Mouse (Mus musculus) neural tube, embryonic 14.5 days (tissue): ENCODE results near the gene Ednrb. TPM values are rescaled to one million over a fixed set of nuclear protein-coding genes. Genes with fewer than 3 reads are reported as not detected.

ENCODE experiments used
- ATAC-seq: fragments of 200-750 bp; cut with Nextera tagmentation; 2 replicates; pipeline ENCODE4 v1.8.0; 2017; ENCODE audit warnings: low read depth, mild to moderate bottlenecking, moderate TSS enrichment, moderate library complexity
- H3K27ac ChIP-seq: fragments of 300-500 bp; sonication (generic); 2 replicates; pipeline ENCODE4 v1.5.1; 2014; ENCODE audit warnings: low read depth, mild to moderate bottlenecking, control low read depth, low read length, moderate library complexity, mixed read lengths
- H3K27me3 ChIP-seq: fragments of 300-500 bp; sonication (generic); 2 replicates; pipeline ENCODE4 v1.6.1; 2014; ENCODE audit warnings: low read length; ENCODE audit not compliant: control insufficient read depth, insufficient read depth
- H3K36me3 ChIP-seq: fragments of 300-500 bp; sonication (generic); 2 replicates; pipeline ENCODE4 v1.6.1; 2014; ENCODE audit warnings: low read length, mixed read lengths; ENCODE audit not compliant: control insufficient read depth, insufficient read depth
- H3K4me1 ChIP-seq: fragments of 300-500 bp; sonication (generic); 2 replicates; pipeline ENCODE4 v1.6.1; 2014; ENCODE audit warnings: low read length; ENCODE audit not compliant: control insufficient read depth, insufficient read depth
- H3K4me2 ChIP-seq: fragments of 300-500 bp; sonication (generic); 2 replicates; pipeline ENCODE4 v1.6.1; 2014; ENCODE audit warnings: mild to moderate bottlenecking, low read depth, low read length, control low read depth
- H3K4me3 ChIP-seq: fragments of 300-500 bp; sonication (generic); 2 replicates; pipeline ENCODE4 v1.5.1; 2014; ENCODE audit warnings: low read depth, low read length, control low read depth, mixed read lengths
- H3K9ac ChIP-seq: fragments of 300-500 bp; sonication (generic); replicated peaks from 2 replicates; pipeline ENCODE4 v1.6.1; 2014; ENCODE audit warnings: low read depth, mild to moderate bottlenecking, control low read depth, low read length, mixed read lengths
- H3K9me3 ChIP-seq: fragments of 300-500 bp; sonication (generic); 2 replicates; pipeline ENCODE4 v1.6.1; 2016; ENCODE audit warnings: low read length; ENCODE audit not compliant: control insufficient read depth
- WGBS: fragments of 180-500 bp; shearing (Covaris S2); extraction: QIAGEN DNeasy Blood & Tissue Kit; methylation state at CpG from one replicate; pipeline ENCODE4 v1.1.7; 2014; 5-methylcytosine and 5-hydroxymethylcytosine counted together
- polyA plus RNA-seq: library from polyadenylated mRNA; unstranded; fragments of >200 nt; fragmentation: Nextera tagmentation; extraction: Ambion mirVana; gene quantifications from 2 replicates; pipeline ENCODE4 v1.2.1, GENCODE M21; 2014

The Ednrb gene
- polyA plus RNA-seq, 1 experiment from 2014 or later: 69.9 TPM

DNA sequence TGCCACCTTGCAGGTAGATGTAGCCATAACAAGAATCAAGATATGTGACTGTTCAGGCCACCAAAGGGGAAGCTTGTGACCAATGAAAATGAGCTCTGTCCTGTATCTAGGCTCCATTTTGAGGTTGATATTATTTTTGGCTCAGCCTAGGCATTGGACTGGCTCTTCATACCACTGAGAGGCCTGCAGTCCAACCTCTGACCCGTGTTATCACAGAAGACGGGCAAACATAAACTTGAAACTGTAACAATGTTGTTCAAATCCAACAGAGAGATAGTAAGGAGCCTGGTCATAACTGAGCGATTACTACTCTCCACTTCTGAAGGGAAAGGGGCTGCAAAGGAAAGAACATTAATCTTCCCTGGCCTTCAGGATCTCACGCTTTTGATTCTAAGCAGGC is 11.7 kb downstream of the Ednrb start:
- Histone ChIP-seq H3K4me1 (no peaks in the 10 kb centered on the region), H3K9ac (no peak overlapping the region), H3K27me3 (no peaks in the 10 kb centered on the region), H3K9me3 (no peaks in the 10 kb centered on the region), H3K36me3 (no peaks in the 10 kb centered on the region), H3K4me2 (no peak overlapping the region), H3K27ac (no peak overlapping the region), H3K4me3 (no peak overlapping the region)
- WGBS: 73% methylated on average over 4 of the region's 4 CpGs
- ATAC-seq: no peak

- H3K36me3 ChIP-seq: no peaks in the 10 kb centered on the region
- H3K9me3 ChIP-seq: no peaks in the 10 kb centered on the region
- no peak overlapping the region for H3K4me3 ChIP-seq
- H3K4me1 ChIP-seq: no peaks in the 10 kb centered on the region
- H3K27me3 ChIP-seq: no peaks in the 10 kb centered on the region
- H3K9ac ChIP-seq: no peak overlapping the region
- ATAC-seq: no peak
- H3K4me2 ChIP-seq: no peak overlapping the region
- no peak overlapping the region for H3K27ac ChIP-seq
- WGBS: 56% methylated on average over 5 of the region's 5 CpGs
Observed at GRCm38 (mm10) chr14:103831007-103831406, 13.2 kb downstream of the Ednrb start.

DNA sequence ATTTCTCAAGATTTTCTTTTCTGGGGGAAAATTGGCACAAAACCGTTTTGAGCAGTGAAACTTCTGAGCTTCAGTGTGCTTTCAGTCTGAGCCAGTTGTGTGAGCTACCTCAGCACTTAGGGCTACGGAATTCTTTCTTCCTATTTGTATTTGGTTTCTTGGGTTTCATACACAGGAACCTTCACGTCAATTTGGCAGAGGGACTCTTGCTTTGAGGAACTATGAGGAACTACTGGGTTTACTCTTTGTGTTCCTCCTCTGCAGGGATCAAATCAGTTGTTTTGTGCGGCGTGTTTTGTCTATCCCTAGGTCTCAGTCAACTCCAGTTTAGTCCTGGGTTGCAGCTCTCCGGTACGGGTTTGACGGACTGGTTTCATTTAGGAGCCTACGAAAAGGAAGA is 17.9 kb downstream of the Ednrb start:
- ATAC-seq: no peak
- no peak overlapping the region for H3K4me3 ChIP-seq
- H3K4me1 ChIP-seq: no peaks in the 10 kb centered on the region
- H3K27me3 ChIP-seq: no peaks in the 10 kb centered on the region
- H3K36me3 ChIP-seq: no peaks in the 10 kb centered on the region
- H3K27ac ChIP-seq: no peak overlapping the region
- no peaks in the 10 kb centered on the region for H3K9me3 ChIP-seq
- H3K4me2 ChIP-seq: no peak overlapping the region
- no peak overlapping the region for H3K9ac ChIP-seq
- 90% methylated on average over 9 of the region's 9 CpGs for WGBS

GRCm38 (mm10) chr14:103825934-103826333 is 18.3 kb downstream of the Ednrb start:
- WGBS: 92% methylated on average over 5 of the region's 5 CpGs
- H3K9me3 ChIP-seq: no peaks in the 10 kb centered on the region
- no peak overlapping the region for H3K9ac ChIP-seq
- no peak overlapping the region for H3K4me2 ChIP-seq
- no peaks in the 10 kb centered on the region for H3K27me3 ChIP-seq
- H3K36me3 ChIP-seq: no peaks in the 10 kb centered on the region
- ATAC-seq: no peak
- no peaks in the 10 kb centered on the region for H3K4me1 ChIP-seq
- no peak overlapping the region for H3K27ac ChIP-seq
- H3K4me3 ChIP-seq: no peak overlapping the region

DNA sequence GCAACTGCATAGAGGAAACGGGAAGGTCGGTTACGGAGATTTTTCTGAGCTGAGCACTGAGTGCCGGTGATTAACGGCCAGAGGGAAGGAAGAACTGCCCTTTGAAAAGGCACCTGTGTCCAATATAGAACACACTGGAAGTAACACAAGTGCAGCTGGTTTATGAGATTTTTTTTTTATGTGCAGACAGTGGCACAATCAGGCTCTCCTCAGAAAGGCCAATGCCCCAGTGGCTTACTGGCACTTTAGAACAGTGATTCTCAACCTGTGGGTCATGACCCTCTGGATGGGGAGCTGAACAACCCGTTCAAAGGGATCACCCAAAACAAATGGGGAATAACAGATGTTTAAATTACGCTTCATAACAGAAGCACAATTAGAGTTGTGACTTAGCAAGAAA is 20.7 kb downstream of the Ednrb start:
- Histone ChIP-seq H3K4me3 (no peak overlapping the region), H3K27ac (no peak overlapping the region), H3K4me1 (no peaks in the 10 kb centered on the region), H3K4me2 (no peak overlapping the region), H3K9ac (no peak overlapping the region), H3K27me3 (no peaks in the 10 kb centered on the region), H3K36me3 (no peaks in the 10 kb centered on the region), H3K9me3 (no peaks in the 10 kb centered on the region)
- no peak for ATAC-seq
- WGBS: 23% methylated on average over 7 of the region's 7 CpGs

DNA sequence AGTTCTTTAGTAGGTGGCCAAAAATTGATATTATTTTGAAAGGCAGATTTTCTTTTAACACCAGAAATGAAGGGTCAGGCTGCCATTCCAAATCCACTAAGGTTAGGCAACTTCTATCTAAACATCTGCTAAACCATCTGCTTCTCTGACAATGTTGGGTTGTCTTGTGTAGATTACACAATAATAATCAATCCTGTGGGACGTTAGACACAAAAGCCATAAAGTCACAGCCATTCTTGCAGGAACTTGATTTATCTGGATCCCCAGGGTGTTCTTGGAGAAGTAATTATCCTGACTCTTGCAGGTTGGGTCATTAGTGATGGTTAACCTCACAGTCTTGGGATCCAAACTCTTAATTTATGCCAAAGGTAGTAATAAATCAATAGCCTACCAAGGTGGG is 21.6 kb downstream of the Ednrb start:
- no peaks in the 10 kb centered on the region for H3K9me3 ChIP-seq
- no peak for ATAC-seq
- H3K27me3 ChIP-seq: no peaks in the 10 kb centered on the region
- H3K9ac ChIP-seq: no peak overlapping the region
- H3K27ac ChIP-seq: no peak overlapping the region
- WGBS: 7% methylated on average over 1 of the region's 1 CpGs
- no peak overlapping the region for H3K4me2 ChIP-seq
- H3K4me3 ChIP-seq: no peak overlapping the region
- no peaks in the 10 kb centered on the region for H3K4me1 ChIP-seq
- H3K36me3 ChIP-seq: no peaks in the 10 kb centered on the region

GRCm38 (mm10) chr14:103816637-103817308 is 27.4 kb downstream of the Ednrb start:
- H3K4me3 ChIP-seq: no peak overlapping the region
- H3K4me1 ChIP-seq: no peaks in the 10 kb centered on the region
- WGBS: 80% methylated on average over 25 of the region's 25 CpGs
- H3K4me2 ChIP-seq: no peak overlapping the region
- ATAC-seq: no peak
- H3K9me3 ChIP-seq: no peaks in the 10 kb centered on the region
- no peaks in the 10 kb centered on the region for H3K36me3 ChIP-seq
- H3K9ac ChIP-seq: no peak overlapping the region
- no peaks in the 10 kb centered on the region for H3K27me3 ChIP-seq
- H3K27ac ChIP-seq: no peak overlapping the region

DNA sequence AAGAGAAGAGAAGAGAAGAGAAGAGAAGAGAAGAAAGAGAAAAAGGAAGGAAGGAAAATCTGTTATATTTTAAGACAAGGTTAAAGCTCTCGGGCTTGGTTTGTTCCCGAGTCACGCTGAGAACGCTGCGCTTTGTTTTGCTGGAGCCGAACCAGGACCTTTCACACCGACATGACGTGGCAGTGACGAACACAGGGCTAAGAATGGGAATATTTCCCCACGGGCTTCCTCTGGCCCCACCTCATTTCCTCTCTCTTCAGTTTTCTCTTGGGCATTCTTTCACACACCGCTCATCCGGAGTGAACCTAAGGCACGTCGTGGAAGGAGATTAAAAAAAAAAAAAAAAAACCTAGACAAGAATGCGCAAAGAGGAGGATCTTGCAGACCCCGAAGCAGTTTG is 28.7 kb downstream of the Ednrb start:
- Histone ChIP-seq H3K36me3 (no peaks in the 10 kb centered on the region), H3K27ac (no peak overlapping the region), H3K9ac (no peak overlapping the region), H3K4me3 (no peak overlapping the region), H3K4me2 (no peak overlapping the region), H3K27me3 (no peaks in the 10 kb centered on the region), H3K4me1 (no peaks in the 10 kb centered on the region), H3K9me3 (no peaks in the 10 kb centered on the region)
- no peak for ATAC-seq
- WGBS: 70% methylated on average over 16 of the region's 16 CpGs

DNA sequence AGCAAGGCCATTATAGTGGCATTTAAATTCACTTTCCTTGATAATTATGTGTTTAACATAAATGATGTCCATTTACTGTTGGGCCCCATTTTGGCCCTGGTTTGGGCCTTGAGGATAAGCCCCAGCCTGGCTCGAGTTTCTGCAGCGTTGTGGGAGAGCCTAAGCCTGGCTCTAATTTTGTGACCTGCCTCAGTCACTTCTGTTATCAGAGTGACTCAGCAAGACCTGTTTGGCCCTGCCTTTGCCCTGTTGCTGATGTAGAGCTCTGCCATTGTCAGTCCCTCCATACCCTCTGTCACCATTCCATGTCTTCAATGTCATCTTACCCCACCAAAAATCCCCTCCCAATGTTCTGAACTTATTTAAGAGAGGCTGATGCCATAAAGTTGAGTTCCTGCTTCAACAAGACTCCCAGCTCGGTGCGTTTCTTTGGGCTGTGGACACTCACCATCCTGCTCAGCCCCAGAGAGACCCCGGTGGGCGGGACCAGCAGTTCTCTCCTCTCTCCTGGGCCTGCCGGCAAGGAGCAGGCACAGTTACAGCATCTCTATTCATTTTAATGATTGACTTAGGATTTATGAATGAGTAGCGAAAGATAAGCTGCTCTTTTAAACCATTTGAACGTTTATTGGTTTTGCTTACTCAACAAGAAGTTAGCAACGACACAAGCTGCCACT is 30.0 kb downstream of the Ednrb start:
- WGBS: 70% methylated on average over 10 of the region's 10 CpGs
- ATAC-seq: no peak
- H3K27me3 ChIP-seq: no peaks in the 10 kb centered on the region

More for the DNA sequence above, 30.0 kb downstream of the Ednrb start:
- Histone ChIP-seq H3K4me2 (no peak overlapping the region), H3K9ac (no peak overlapping the region), H3K27ac (no peak overlapping the region), H3K4me1 (no peaks in the 10 kb centered on the region), H3K9me3 (no peaks in the 10 kb centered on the region), H3K4me3 (no peak overlapping the region), H3K36me3 (no peaks in the 10 kb centered on the region)
